Mouse (Mus musculus) 416B (cell line): ENCODE measurements around the gene Grk6.

Experiments
- DNase-seq: peaks from one replicate; pipeline ENCODE4 v3.0.0; 2011; ENCODE audit warnings: low read depth

Gene Grk6

DNA sequence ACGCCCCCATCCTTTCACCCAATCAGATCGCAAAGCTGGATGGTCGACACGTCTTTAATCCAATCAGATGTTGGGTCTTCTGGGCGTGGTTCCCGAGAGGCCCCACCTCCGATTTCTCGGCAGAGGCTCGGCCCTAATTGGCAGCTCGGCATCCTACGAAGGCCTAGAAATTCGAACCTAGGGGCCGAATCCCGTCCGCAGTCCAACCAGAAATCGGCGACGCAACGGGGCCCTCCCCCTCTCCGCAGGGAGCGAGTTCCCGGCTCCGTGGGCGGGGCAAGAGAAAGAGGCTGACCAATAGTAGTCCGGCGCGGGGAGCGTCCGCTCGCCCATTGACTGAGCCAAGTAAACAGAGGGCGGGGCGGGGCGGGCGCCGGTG, at the start of gene Grk6:
TSS of gene Grk6 (plus strand) at position 136 of the 379 bp plus-strand sequence.
- DNase-seq: peak; percentile 100

DNA sequence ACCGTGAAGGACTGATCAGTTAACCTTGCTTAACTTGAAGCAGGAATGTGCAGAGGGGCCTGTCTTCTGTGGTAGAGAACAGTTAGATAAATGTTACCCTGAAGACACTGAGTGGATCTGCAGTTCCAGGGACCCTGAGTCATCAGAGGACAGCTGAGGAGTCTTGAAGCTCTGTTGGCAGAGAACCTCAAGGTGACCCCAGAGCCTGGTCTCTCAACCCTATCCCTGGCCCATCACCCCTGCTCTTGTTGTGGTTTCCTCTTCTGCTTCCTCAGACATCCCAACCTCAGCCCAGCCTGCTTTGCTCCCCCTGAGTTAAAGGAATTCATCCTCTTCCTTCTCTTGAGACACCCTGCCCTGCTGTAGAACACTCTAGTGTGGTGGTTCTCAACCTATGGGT, 46.8 kb upstream of the Grk6 start, which contains the start of gene Slc34a1:
TSS of gene Slc34a1 (plus strand) at position 100 of the 400 bp plus-strand sequence.
- peak; percentile 55 for DNase-seq

DNA sequence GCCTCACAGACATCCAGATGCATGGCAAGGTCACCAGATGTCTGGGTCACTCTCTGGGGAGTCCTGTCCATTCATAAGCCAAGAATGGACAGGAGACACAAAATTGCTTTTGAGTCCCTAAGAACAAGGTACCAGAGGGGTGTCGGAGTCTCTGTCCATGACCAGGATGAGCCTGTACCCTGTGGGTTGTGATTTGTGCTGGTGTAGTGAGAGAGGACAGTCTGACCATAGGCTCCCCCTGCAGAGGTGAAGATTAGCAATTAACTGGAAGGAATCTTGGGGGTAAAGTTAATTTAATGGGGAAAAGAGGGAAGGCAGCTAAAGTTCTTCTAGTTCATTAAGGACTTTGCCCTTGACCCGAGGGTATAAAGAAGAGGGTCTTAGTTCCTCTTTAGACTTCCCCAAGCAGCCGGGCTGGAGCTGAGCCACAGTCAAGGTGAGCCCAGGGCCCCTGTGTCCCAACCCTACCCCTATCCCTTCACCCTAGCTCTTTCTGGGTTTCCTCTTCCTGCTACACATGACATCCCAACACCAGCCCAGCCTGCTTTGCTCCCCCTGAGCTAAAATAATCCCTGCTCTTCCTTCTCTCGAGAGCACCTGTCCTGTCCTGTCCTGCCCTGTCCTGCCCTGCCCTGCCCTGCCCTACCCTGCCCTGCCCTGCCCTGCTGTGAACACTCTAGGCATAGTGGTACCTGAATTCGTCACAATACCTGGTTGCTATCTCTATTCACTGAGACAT, 45.4 kb upstream of the Grk6 start:
- DNase-seq: no peak

DNA sequence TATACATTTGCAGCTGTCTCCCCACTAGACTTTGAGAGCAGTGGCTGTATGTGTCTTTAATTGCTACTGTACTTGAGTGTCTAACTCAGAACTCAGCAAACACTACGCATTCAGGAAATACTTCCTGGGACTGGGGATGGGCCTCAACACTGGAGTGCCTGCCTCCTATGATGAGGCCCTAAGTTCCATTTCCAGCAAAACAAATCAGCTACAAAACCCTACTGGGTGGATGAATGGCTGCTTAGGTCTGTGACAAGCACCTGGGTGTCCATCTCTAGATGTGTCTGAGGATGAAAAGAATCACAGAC, 44.9 kb upstream of the Grk6 start:
- no peak for DNase-seq

DNA sequence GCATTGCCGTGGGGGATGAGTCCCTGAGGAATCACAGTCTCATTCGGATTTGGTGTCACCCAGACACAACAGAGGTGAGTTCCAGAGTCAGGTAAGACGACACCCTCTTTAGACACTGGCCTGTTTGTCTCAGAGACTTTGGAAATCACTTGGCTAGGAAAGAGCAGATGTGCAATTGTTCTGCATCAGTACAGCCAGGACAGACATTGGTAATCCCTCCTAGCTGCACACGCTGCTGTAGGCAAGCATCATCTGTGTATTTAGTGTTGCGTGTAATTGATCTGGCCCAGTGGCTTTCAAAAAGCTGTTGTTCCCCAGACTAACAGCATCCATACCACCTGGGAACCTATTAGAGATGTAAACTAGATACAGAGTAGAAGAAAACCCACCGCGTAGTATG, 41.6 kb upstream of the Grk6 start:
- no peak for DNase-seq

DNA sequence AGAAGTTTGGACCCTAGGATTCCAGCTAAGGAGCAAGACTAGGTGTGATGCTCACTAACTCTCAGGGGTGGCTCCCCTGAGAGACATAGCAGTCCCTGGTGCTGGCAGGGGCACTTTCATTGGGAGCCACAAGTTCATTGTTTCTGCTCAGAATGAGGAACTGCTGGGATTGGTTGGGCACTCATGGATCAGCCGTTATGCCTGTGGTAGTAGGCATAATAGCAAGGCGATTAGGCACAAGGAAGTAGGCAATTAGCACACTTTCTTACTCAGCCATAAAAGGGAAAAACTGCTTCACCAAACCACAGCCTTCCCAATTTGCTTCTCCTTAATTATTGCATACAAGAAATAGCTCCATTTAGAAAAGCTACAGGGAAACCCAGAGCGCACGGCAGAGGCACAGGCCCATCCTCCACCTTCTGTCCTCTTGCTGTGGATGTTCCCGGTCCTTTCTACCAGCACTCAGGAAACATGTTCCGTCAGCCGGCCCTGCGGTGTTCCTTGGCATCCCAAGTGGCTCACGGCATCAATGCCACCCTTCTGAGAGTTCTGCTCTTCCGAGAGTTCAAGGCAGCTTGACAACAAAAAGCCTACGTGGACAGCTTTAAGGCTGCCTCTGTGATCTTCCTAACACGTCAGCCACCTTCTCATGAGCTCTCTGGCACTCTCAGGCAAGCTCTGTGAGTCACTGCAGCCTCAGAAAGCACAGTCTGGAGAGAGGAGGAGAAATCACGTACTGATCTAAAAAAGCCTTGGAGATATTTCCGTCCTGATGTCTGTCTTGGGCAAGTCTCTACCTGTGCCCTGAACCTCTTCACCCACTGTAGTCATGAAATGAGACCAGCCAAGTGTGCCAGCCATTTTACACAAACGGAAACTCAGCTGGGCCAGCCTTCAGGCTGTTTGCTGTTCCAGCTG, 40.7 kb upstream of the Grk6 start:
- no peak for DNase-seq

DNA sequence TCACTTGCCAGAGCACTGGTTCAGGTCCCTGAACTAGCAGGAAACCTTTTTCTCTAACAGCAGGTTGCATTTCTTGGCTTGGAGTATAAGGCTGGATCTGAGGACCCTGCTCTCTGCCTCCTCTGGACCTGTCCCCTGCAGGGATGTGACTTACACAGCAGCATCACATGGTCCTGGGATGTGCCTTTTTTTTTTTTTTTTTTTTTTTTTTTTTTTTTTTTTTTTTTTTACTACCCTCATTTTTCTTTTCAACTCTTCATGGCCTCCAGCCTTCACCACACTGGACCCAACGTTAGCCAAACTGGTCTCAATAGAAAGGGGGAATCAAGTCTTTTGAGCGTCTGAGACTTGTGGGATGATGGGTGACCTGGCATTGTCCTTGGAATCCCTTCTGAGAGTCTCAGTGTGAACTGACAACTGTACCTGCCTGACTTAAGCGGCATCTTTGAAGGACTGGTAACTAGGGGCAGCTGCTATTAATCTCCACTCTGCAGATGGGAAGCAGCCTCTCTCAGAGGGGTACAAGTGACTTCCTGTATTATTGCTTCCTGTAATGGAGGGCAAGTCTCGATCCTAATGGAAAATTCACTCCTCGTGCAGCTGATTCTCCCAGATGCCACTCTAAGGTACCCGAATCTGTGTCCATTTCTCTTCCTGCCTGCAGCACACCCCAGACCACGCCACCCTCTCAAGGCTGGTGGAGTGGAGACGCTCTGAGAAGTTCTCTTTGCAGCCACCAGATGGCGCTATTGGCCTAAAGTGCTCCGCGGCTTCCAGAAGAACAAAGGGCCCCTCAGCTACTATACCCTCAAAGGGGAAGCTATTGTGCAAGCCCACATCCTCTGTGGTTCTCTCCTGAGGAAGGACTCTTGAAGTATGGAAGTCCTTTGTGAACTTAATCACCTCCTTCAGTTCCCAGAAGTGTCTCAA, 39.8 kb upstream of the Grk6 start:
- DNase-seq: peak; percentile 97

DNA sequence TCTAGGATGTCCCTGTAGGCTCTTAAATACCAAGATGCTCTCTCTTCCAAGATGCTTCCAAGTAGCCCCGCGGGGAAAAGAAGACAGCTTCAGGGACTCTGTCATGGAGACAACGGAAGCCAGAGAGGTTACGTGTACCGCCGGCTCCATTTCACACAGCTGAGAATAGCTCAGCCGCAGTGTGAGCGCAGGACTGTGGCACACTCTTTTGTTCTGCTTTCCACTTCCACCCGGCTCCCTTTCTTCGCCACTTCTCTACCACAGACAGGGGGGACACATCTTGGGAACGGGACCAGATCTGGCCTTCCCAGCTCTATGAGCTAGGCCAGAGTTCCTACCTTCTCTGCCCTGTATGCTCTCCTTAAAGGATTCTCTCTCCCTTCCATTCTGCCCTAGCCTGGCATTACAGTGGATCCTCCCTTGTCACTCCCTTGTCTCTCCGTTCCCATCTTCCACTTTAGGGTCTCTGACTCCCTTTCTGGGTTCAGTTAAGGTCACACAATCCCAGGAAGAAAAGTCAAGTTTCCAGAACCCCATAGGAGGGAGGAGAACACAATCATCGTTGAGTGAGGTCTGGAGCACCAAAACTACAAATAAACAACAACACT, 39.0 kb upstream of the Grk6 start:
- no peak for DNase-seq

DNA sequence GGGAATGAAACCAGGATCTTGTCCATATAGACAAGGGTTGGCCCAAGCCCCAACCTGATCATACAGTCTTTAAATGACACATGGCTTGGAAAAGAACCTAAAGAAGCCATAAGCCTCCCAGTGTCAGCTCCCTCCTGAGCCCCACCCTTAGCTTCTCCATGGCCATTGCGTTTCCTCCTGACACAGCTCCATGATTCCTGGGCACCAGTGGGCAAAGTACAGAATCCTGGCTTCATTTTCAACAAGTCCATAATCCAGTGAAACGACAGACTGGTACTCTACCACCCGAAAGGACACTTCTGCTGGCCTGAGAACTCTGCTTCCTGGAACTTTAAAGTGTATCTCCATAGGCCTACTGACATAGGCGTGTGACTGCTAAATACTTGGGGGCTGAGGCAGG, 37.5 kb upstream of the Grk6 start:
- no peak for DNase-seq

DNA sequence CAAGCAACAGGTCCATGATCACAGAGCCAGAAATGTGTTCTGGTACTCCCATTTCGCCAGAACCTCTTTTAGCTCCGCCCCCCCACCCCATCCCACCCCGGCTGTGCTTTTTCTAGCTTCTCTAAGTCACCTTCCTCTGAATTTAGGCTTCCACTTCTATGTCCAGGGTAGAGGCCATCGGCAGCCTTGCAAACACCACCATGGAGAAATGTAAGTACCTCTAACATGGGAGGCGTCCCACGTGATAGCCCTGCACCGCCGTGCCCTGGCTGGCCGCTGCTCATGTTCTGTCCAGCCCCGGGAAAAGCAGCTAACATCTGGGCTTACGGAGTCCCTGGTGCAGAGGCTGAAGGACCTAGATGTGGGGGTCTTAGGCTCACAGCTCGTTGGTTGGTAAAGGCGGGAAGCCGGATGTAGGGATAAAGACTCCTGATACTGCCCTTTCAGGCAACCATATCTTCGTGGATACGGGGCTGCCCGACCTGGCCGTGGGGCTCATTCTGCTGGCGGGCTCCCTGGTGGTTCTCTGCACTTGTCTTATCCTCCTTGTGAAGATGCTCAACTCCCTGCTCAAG, 36.2 kb upstream of the Grk6 start:
- DNase-seq: no peak

DNA sequence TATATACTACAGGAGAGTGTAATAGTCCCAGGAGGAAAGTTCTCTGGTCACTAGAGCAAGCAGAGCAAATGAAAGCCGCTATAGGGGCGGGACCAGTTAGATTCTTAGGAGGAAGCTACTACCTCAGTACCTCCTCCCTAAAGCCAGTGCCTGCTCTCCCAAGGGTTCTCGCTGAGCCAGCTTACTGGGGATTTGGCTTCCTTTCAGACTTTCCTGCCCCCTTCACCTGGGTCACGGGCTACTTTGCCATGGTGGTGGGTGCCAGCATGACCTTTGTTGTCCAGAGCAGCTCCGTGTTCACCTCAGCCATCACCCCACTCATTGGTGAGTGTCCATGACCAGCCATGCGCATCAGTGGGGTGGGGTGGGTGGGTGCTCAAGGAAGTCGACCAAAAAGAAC, 33.0 kb upstream of the Grk6 start:
- DNase-seq: no peak

DNA sequence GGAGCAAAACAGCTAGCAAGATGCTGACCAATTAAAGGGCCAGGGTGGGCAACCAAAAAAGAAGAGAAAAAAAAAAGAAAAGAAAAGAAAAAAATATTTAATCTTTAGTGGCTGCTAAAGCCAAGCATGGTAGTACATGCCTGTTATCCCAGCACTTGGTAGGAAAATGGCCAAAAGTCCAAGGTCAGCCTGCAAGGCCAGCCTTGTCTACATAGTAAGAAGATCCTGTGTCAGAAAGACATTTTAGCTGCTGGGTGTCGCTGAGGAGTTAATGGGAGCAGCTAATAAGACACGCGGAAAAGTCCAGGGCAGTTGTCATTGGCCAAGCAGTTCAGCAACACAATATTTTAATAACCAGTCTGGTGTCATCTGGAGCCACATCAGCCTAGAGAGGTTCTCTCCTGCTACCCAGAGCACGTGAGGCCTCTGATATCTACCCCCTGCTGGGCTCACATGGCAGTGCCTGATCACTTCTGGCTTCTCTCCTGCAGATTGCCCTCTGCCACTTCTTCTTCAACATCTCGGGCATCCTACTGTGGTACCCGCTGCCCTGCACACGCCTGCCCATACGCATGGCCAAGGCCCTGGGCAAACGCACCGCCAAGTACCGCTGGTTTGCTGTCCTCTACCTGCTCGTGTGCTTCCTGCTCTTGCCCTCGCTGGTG, 32.1 kb upstream of the Grk6 start:
- no peak for DNase-seq

DNA sequence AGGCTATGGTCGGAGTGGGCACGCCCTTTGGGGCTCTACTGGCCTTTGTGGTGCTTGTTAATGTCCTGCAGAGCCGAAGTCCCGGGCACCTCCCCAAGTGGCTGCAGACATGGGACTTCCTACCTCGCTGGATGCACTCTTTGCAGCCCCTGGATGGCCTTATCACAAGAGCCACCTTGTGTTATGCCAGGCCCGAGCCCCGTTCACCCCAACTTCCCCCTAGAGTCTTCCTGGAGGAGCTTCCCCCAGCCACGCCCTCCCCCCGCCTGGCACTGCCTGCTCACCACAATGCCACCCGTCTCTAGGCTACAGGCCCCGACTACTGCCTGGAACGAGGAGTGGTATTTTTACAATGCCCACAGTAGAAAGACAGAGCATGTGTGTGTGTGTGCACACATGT, 31.5 kb upstream of the Grk6 start:
- DNase-seq: peak; percentile 97

DNA sequence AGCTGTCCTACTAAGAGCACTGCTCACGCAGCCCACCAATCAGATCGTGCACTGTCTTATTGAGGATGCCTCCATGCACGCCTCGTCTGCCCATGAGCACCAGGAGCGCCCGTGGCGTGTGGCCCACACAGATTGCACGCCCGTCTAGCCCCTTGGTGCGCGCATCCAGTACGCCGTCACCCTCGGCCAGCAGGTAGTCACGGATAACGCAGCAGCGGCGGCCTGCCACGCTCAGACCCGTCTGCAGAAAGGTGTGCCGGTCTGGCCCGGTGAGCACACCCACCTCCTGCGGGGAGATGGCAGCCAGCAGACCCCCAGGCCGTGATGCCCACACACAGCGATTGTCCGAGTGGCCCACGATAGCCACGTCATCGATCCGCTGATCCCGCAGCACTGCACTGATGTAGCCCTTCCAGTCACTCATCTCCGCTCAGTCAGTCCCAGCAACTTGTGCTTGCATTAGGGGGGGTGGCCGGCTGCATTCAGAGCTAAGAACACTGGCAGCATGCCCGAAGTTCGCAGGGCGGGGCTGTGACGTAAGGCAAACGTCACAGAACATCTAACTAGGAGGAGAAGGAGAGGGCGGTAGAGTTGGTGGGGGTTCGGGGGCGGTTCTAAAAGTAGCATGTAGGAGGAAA, 30.0 kb upstream of the Grk6 start, which contains the start of gene Pfn3:
TSS of gene Pfn3 (minus strand) at position 490 of the 638 bp plus-strand sequence.
- DNase-seq: no peak

DNA sequence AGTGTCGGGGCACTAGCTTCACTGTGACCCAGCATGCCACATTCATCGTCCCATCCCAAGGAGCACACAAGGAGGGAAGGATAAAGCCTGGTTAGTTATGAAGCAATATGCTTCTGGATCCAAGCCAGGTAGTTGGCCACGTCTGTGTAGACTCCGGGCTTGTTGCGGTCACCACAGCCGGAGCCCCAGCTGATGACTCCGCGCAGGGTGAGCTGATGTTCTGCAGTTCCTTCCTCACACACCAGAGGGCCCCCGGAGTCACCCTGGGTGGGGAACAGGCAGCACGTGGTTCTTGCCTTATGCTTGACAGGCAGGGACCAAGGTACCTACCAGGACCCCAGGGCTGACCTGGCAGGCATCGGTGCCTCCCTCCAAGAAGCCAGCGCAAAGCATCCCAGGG, 26.9 kb upstream of the Grk6 start:
- peak; percentile 96 for DNase-seq

DNA sequence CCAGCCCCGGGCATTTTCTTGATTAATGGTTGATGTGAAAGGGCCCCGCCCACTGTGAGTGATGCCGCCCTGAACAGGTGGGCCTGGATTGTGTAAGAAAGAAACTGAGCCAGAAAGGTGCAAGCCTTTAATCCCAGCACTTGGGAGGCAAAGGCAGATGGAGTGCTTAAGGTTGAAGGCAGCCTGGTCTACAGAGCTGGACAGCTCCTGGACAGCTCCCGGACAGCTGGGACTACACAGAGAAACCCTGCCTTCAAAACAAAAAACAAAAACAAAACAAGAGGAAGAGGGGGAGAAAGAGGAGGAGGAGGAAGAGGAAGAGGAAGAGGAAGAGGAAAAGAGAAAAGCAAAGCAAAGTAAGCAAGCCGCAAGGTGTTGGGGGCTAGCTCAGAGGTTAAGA, 25.7 kb upstream of the Grk6 start:
- no peak for DNase-seq

DNA sequence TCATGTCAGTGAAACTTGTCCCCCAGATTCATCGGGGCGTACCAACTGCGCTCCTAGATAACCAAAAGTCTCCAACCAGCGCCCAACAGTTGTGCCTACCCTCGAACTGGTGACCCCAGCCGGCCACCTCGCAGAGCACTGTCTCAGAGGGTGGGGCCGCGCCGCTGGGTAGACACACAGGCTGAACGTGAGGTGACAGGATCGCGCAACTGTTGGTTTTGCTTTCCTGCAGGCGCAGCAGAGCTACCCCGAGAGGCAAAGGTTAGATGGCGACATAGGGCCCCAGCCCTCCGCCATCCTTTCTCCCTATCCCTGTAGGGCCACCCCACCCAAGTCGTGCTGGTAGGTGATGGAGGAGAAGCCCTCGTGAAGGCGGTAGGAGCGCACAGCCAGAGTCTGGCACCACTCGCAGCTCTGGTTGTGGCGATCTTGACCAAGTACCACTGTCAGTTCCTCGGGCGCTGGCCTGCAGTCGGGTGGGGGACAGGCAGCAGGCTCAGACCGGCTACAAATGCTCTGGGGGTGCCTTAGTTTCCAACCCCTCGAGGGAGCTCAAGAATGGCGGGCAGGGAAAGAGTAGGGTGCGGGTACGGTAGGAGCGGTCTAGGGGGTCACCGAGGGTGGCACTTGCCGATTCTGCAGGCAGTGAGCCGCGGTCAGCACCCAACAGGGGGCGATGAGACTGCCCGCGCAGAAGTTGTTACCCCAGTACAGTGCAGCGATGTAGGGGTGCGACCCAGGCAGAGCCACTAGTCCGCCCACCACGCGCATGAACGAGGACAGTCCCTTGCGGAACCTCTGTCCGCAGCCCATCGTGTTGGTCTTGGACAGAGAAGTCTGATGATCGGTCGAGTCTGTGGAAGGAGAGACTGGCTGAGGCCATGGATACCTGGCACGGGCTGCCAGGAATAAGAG, 24.6 kb upstream of the Grk6 start:
- DNase-seq: no peak

DNA sequence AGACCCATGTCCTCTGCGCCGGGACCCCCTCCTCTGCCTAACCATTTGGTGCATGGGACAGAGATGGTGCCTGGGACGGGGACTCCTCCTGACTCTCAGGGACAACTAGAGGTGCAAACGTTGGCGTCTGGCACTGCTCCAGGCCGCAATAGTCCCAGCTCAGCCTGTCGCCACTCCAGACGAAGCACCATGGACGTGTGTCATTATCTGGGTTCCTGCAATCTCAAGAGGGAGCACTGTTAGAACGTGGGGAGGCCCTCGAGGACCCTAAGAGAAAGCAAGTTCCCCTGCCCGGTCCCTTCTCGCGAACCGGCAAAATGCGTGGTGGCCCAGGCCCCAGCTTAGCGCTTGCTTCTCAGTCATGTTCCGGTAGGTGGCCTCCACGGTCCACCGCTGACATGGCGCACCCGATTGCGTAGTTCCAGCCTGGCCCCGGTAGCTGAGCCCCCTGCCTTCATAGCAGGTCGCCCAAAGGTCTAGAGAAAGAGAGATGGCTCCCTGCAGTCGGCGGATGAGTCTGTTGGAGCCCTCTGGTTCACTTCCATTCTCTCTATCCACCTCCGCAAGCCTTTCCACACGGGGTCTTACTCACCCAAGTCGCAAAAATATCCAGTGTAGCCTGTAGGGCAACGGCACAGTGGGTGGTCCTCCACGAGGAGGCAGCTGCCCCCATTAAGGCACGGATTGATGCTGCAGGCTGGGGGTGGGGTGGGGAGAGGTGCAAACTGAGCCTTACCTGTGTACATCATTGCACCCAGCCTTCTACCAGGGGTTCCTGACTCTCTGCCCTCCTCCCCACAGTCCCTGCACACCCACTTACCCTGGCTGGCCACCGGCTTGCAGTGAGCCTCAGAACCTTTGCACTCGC, 23.7 kb upstream of the Grk6 start:
- no peak for DNase-seq
